ENCODE assay signal across 20 mouse cellular contexts in the genomic region with DNA sequence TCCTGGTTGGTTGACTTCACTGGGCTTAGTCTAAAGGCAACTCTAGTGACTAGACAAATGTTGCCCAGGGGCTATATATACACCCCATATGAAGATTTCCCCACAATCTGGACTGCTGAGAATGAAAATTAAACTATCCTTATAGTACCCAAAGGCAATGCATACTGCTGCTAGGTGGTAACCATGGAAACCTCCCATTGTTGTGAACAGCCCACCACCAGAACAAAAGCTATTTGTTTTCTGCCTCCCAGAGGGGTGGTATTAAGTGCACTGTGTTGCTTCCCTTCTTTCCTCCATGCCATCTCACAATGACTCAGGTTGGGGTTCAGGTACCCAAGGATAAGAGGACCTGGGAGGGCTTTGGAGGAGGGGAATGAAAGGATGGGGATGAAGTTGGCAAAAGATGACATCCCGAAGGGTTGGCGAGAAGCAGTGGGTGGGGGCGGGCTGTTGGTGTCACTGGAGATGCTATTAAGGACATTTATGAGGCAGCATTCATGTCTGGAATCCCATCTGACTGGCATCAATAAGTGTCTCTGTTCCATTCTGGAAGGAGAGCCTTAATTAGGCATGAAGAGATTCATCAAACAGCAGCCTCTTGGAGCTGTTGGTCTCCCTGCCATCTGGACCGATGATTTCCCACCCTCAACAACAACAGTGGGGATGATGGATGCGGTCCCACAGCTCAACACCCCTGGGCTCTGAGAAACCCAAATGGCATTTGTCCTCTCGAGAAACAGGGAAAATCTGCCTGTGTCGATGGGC.
DNase-seq lines count a peak whose midpoint lies in the region; ATAC-seq and TF ChIP-seq lines count a peak whose summit lies in the region.
"Had no signal": no experiment of that assay in that cellular context is flagged by ENCODE, and none has a peak within 500 bp of the region (broad histone marks: within the 10 kb centered on the region; RNA-seq: fewer than 3 reads in every experiment).

No protein-coding gene starts in this region.

- H3K4me1 ChIP-seq in forebrain, embryonic 15.5 days: peaks cover 16% of the 10 kb centered on the region
- no peaks in the 10 kb centered on the region; the same call in 1 of the 2 replicates for H3K4me1 ChIP-seq in forebrain, embryonic 11.5 days (replicated peaks; ENCODE audit: control insufficient read depth, insufficient read depth, low read length)
- peaks cover 15% of the 10 kb centered on the region for H3K4me1 ChIP-seq in hindbrain, embryonic 10.5 days (replicated peaks)
- H3K4me1 ChIP-seq: heart, embryonic 15.5 days; megakaryocyte, embryonic 14.5 days had no signal

- no peaks in the 10 kb centered on the region for H3K9me3 ChIP-seq in forebrain, embryonic 15.5 days
- no peaks in the 10 kb centered on the region for H3K9me3 ChIP-seq in forebrain, embryonic 11.5 days (ENCODE audit: control insufficient read depth, low read length)
- no peaks in the 10 kb centered on the region for H3K9me3 ChIP-seq in hindbrain, embryonic 10.5 days
- H3K9me3 ChIP-seq: embryonic facial prominence, embryonic 15.5 days; heart, embryonic 15.5 days; megakaryocyte, embryonic 14.5 days had no signal

- H3K4me2 ChIP-seq in forebrain, embryonic 15.5 days (replicated peaks): no peak overlapping the region
- no peak overlapping the region for H3K4me2 ChIP-seq in forebrain, embryonic 11.5 days (ENCODE audit: low read depth, low read length, severe bottlenecking)
- H3K4me2 ChIP-seq: embryonic facial prominence, embryonic 15.5 days; heart, embryonic 15.5 days had no signal

- H3K27me3 ChIP-seq in forebrain, embryonic 15.5 days: no peaks in the 10 kb centered on the region
- no peaks in the 10 kb centered on the region for H3K27me3 ChIP-seq in forebrain, embryonic 11.5 days (ENCODE audit: control insufficient read depth, insufficient read depth, low read length)
- no peaks in the 10 kb centered on the region for H3K27me3 ChIP-seq in hindbrain, embryonic 10.5 days (ENCODE audit: insufficient read depth, poor library complexity, severe bottlenecking)
- H3K27me3 ChIP-seq: embryonic facial prominence, embryonic 15.5 days; heart, embryonic 15.5 days; megakaryocyte, embryonic 14.5 days had no signal

- ATAC-seq in forebrain, embryonic 15.5 days (replicated peaks): peak; percentile 42
- ATAC-seq in forebrain, embryonic 11.5 days (replicated peaks; ENCODE audit: low FRiP score): no peak
- ATAC-seq in granulocyte monocyte progenitor cell, adult 5-6 weeks (replicated peaks; ENCODE audit: poor library complexity, severe bottlenecking): no peak
- ATAC-seq: liver, postnatal 0 days had no signal

- WGBS in forebrain, embryonic 15.5 days: 63% methylated on average over 7 of the region's 7 CpGs
- 88% methylated on average over 7 of the region's 7 CpGs for WGBS in forebrain, embryonic 11.5 days
- 72% methylated on average over 7 of the region's 7 CpGs for WGBS in hindbrain, embryonic 10.5 days

- TF ChIP-seq POLR2A in brain, embryonic 14.5 days (IDR thresholded peaks at IDR 0.05; ENCODE audit: borderline replicate concordance, extremely low read depth, insufficient read depth, insufficient read length, poor library complexity, severe bottlenecking): no peak

- no peak overlapping the region for H3K4me3 ChIP-seq in forebrain, embryonic 15.5 days
- H3K4me3 ChIP-seq in forebrain, embryonic 11.5 days (ENCODE audit: low read depth, low read length): no peak overlapping the region
- no peak overlapping the region for H3K4me3 ChIP-seq in hindbrain, embryonic 10.5 days
- H3K4me3 ChIP-seq: embryonic facial prominence, embryonic 15.5 days; gastrocnemius, adult 2 months; heart, embryonic 15.5 days; megakaryocyte, embryonic 14.5 days had no signal

- DNase-seq in forebrain, embryonic 11.5 days (ENCODE audit: low spot score): no peak
- peak; percentile 62 for DNase-seq in brain, embryonic 14.5 days (ENCODE audit: low read depth)
- DNase-seq in hindbrain, embryonic 10.5 days (ENCODE audit: low spot score): peak; percentile 18
- peak; percentile 65 for DNase-seq in mesoderm, embryonic 11.5 days (ENCODE audit: low read depth, low spot score)
- DNase-seq in spleen, adult 18-20 months: no peak
- no peak for DNase-seq in urinary bladder, adult 2 months (ENCODE audit: low spot score)
- DNase-seq: adrenal gland, postnatal 14 days; cerebellum, adult 2 months; gastrocnemius, adult 2 months; heart, adult 18-20 months; kidney, adult 18-20 months; kidney, postnatal 25 days; liver; liver, postnatal 0 days; lung, postnatal 14 days had no signal

- no peak overlapping the region; the same call in 1 of the 2 replicates for H3K27ac ChIP-seq in forebrain, embryonic 15.5 days (replicated peaks)
- no peak overlapping the region for H3K27ac ChIP-seq in forebrain, embryonic 11.5 days (ENCODE audit: low read depth, low read length)
- no peak overlapping the region for H3K27ac ChIP-seq in hindbrain, embryonic 10.5 days
- H3K27ac ChIP-seq: embryonic facial prominence, embryonic 15.5 days; gastrocnemius, adult 2 months; heart, embryonic 15.5 days had no signal

- TF ChIP-seq CTCF in brain, embryonic 14.5 days (IDR thresholded peaks at IDR 0.05; ENCODE audit: borderline replicate concordance, extremely low read depth, insufficient read depth, insufficient read length): no peak

- no peak overlapping the region for H3K9ac ChIP-seq in forebrain, embryonic 15.5 days (replicated peaks)
- no peak overlapping the region for H3K9ac ChIP-seq in forebrain, embryonic 11.5 days (ENCODE audit: low read length)
- H3K9ac ChIP-seq: embryonic facial prominence, embryonic 15.5 days; heart, embryonic 15.5 days; liver, postnatal 0 days had no signal

- peaks cover 31% of the 10 kb centered on the region for H3K36me3 ChIP-seq in forebrain, embryonic 15.5 days
- peaks cover 9% of the 10 kb centered on the region; the same call in 1 of the 2 replicates for H3K36me3 ChIP-seq in forebrain, embryonic 11.5 days (ENCODE audit: control insufficient read depth, insufficient read depth, low read length)
- H3K36me3 ChIP-seq in hindbrain, embryonic 10.5 days: peaks cover 43% of the 10 kb centered on the region
- H3K36me3 ChIP-seq: heart, embryonic 15.5 days had no signal

Comparison
In these comparisons a context has a peak if more than half of its experiments do, and no peak if none do; other contexts are left out.
1. DNase-seq: peak in brain, embryonic 14.5 days (single experiment), hindbrain, embryonic 10.5 days (single experiment) and mesoderm, embryonic 11.5 days (single experiment); none in forebrain, embryonic 11.5 days (single experiment), spleen, adult 18-20 months (0 of 2) and urinary bladder, adult 2 months (single experiment).